Mouse (Mus musculus): ENCODE measurements around the gene Ogfod2.

Gene Ogfod2

DNA sequence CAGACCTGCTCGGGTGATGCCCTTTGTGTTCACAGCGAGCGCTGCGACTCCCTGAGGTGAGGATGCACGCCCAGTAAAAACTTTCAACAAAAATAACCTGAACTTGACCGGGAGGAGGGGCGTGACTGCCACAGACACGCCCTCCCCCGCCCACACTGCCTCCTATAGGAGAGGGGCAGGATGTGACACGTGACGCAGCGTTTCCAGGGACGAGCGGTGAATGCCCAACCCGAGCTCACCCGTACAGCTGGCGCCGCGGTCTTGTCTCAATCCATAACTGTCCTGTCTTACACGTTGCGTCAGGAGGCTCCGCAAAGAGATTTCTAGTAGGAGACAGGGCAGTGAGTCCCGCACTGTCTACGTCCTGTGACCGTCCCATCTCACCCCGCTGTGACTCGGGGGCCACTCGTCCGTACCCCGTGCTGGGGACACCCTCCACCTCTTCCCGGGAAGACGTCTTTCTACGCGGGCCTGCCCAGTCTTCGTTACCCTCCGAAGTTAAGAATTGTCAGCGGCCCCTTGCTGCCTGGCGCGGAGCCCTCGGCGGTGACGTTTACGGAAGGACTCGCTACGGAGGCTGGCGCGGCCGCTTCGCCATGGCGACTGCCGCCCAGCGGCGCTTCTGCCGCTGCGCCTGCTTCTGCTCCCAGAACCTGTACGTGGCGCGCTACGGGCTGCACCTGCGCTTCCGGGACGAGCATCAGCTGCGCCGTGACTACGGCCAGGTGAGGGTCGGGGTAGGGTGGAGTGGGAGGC lies at the start of gene Ogfod2:
TSS of gene Ogfod2 (plus strand) at position 556 of the 756 bp plus-strand sequence.
- peak; percentile 96 for DNase-seq (ENCODE audit: low read depth)

DNA sequence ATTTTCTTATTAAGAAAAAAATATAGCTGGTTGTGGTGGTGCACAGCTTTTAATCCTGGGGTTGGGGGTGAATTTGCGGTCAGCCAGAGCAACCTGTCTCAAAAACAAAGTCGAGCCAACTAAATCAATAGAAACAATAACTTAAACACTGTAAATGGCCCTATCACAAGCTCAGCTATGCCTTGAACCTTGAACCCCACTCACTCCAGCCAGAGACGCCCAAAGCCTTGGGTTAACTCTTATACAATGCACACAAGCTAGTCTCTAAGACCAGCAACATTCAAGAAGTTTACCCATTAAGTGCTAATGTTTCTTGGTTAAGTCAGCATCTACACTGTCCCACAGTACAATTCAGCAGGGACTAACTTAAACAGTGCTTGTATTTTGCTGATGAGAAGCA lies 42.4 kb upstream of the Ogfod2 start:
- DNase-seq (ENCODE audit: low read depth) = no peak

DNA sequence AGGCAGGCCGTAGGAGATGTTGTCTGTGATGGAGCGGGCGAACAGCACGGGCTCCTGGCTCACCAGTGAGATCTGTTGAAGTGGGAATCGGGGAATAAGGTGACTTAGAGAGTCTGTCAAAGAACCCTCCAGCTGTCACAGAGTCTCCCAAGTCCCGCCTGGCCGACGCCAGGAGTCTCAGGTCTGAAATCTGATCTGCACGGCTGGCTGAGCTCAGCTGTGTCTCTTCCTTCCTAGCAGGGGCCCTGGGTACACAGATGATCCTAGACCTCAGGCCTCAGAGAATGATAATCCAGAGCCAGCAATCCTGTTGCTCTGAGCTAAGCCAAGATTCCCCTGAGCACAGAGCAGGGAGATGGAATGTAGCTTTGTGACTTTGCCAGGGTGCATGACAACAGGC lies 38.4 kb upstream of the Ogfod2 start:
- no peak for DNase-seq (ENCODE audit: low read depth)

DNA sequence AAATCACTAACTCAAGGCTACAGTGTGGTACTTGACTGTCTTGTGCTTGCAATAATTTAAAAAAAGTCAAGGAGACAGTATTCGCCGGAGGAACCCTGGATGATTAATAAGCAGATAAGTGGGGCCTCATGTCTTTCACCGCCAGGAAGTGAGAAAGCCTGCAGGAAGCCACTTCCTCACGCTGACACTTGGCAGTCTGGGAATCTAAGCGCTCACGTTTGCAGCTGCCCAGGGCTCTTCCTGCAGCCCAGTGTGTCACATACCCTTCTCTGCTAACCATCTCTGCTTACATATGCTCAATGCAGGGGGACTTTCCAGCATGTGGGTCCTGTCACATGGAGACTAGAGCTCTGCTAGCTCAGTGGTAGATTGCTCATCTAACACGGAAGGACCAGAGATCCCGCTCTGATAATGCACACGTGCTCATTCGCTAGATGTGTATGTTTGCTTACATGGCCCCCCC lies 37.2 kb upstream of the Ogfod2 start:
- DNase-seq (ENCODE audit: low read depth) = no peak

DNA sequence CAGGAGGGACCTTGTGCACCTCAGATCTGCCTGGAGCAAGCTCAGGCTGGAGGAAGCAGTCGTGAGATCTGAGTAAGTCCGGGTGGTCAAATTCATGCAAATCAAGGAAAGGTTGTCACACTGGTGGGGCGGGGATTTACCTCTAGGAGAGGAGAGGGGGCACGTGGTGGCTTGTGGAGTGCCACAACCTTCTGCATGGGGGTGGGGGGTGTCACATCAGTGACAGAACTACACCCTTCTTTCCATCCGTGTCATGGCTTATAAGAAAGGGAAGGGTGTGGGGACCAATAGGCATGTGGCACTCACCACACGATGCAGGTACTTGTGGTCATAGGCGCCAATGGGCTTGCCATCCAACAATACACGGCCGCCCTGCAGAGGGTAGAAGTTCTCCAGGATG lies 36.4 kb upstream of the Ogfod2 start:
- DNase-seq (ENCODE audit: low read depth) = no peak

DNA sequence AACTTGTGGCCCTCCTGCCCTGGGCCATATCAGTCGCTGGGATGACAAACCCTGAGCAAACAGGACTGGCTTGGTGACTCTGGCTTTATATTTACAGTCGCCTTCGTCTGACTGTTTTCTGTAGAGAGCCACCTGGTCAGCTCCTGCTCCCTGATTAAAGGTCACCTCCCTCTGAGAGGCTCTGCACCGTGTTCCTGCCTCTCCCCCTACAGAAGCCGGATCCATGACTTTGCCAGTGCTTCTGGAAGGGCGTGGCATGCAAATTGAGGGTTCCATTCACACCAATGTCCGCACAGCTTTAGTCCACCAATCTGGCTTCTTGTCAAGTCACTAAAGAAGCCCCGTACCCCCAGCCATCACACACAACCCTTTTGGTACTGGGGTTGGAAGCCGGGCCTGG lies 35.5 kb upstream of the Ogfod2 start:
- no peak for DNase-seq (ENCODE audit: low read depth)

DNA sequence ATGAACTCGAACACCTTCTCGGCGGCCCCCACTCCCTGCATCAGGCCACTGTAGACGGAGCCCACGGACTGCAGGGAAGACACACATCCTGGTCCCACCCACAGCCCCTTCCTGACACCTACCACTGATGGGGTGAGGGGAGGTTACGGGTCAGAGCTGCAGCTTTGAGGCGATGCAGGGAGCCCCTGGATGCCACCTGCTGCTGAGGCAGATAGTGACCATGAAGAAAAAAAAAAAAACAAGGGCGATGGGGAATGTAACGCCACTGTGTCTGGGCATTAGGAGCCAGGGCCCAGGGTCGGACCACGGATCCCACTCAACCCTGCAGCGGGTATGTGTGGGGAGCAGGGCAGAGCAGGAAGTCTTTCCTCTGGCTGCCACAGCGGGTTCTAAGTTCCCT lies 34.9 kb upstream of the Ogfod2 start:
- no peak for DNase-seq (ENCODE audit: low read depth)

DNA sequence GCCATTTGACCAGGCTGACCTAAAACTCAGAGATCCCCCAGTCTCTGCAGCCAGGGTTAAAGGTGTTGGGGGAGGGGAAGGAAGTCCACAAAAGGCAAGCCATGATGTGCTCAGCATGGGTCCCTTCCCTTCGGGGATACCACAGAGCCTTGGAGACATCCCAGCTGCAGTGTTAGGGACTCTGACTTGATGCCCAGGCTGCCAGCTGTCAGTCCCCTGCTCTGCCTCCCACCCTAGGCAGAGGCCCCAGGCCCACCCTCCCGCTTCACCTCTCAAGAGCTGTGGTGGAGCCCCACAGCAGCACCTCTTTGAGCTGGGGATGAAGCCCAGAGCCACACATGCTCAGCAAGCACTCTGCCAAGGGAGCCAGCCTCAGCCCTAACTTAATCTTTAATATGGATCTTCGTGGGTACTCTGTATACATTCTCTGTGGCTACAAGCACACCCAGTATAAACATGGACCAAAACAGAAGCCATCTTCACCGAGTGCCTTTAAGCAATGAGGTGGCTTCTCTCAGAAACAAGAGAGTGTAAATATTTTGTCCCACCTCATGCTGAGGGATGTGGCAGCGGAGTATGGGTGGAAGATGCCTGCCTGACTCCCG lies 34.1 kb upstream of the Ogfod2 start:
- DNase-seq (ENCODE audit: low read depth) = no peak

DNA sequence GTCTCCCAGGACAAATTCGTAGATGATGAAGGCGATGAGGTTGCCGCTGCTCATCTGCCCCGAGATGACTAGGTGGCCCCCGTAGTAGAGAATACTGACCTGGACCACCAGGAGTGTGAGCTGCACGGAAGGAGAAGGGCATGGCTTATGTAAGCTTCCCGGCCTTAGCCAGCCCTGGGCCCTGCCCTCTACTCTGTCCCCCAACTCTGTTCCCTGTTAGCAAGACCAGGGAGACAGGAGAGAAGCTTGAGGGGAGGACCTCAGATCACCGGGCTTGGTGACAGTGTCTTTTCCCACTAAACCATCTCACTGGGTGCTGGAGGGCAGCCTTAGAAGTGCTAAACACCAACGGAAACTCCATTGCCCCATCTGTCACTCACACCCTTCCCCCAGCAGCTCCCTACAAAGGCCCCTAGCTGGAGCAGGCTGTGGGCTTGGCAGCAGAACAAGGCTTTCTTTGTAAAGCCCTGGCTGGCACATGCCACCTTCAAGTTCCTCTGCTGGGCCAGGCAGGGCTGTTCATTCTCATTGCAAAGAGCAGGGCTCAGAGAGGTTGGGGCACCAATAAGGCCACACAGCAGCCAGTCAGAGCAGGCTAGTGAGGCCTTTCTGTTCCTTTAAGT lies 33.2 kb upstream of the Ogfod2 start:
- DNase-seq (ENCODE audit: low read depth) = peak; percentile 70

DNA sequence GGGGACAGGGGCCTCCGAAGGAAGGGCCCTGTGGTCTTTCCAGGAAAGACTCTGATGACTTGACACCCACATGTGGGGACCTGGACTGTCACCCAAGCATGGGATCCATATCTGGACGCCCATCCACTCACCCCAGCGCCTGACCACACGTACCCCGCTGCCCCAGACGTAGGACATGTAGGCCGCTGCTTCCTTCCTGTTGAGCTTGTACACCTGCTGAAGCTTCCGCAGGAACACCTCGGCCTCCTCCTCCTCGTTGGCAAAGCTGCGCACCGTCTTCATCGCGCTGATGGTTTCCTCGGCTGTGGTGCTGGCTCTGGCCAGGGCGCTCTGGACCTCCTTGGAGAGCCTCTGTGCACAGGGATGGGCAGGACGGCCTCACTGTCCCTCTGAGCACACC lies 32.2 kb upstream of the Ogfod2 start:
- no peak for DNase-seq (ENCODE audit: low read depth)

DNA sequence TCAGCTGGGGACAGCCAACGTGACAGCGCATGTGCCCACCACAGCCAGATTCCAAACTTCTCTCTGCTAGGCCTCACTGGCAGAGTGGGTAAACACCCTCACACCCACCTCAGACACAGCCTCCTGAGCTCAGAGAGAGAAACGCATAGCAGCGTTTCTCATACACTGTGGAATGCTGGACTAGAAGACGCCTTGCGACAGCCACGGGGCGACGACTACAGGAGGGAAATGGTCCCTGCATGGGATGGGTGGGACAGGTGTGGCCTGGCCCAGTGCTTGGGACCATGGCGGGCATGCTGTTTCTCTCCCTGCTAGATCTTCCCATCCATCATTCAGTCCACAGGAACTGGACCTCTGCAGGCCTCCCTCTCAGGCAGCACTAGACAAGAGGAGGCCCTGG lies 29.6 kb upstream of the Ogfod2 start:
- DNase-seq (ENCODE audit: low read depth) = no peak

DNA sequence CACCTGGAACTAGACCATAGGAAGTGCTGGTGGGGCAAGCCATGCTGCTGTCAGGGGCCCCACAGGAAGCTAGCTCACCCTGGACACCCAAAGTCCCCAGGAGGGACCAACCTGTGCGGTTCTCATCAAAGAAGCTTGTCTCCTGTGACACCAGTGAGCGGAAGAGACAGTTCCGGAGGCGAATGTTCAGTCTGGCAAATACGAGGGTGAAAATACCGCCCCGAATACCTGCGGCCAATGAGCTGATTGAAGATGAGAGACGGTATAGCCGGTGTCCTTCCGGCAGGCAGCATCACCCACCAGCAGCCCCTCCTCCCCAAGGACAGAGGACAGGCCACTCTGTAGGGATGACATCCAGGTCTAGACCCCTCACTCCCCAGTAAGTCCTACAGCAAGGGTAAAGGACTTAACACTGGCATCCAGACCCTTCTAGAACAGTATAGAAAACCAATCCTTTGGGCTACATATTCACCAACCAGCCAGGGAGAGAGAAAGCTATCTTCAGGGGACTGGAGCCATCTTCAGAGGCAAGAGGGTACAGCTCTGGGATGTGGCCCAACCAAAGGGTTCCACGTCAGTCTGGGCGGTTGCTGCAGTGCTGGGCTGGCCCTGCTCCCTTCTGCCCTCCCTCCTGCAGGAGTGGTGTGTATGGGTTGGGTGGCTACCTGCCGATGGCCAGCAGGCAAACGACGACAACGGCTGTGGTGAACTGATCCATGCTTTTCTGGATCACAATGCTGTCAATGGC lies 29.0 kb upstream of the Ogfod2 start:
- DNase-seq (ENCODE audit: low read depth) = no peak

DNA sequence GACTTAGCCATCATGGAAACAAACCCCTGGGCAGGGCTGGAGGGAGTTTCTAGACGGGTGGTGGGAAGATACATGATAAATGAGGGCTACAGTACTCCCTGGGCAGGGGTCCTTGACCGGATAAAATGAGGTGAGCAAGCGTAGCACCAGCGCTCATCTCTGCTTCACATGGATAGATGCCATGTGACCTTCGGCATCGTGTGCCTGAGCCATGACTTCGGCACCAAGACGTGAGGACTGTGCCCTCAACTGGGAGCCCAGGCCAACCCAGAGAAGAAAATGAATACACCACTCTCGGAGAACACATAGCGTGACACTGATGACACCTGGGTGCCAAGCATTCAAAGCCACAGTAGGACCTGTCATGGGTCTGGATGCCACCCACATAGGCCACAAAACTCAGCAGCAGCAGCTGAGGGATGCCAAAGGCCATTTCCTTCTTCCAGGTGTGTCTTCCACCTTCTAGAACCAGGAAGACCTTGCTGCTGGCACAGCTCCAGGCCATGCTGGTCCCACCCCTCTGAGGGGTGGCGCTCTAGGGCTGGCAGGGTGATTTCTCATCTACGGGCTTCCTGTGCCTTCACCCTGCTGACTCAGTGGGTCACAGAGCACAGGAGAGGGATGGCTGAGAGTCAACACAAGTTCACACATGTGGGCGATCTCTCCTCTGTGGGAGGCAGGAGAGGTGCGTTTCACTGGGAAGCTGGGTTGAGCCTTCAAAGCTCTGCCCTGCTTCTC lies 28.1 kb upstream of the Ogfod2 start:
- no peak for DNase-seq (ENCODE audit: low read depth)

DNA sequence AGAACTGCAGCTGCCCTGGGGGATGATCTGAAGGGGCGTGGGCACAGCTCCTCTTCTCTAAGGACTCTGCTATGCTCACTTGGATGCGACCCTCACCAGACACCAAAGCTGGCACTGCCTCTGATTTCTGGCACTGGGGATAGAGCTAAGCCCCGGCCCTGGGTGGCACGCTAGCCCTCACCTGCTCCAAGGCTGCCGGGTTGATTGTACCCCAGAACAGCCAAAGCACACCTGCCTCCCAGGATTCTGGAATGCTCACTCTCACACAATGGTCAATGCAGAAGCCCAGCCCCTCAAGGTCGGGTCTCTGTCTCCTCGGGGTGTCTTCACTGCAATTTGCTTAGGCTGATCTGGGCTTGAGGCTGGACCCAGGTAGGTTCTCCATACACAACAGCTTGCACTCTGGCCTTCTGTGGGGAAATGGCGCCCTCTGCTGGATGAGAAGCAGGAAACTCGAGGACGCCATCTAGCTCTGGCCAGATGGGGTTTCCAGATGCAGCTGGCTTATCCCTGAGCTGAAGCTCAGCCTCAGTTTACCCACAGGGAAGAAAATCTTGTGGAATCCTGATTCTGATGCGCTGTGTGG lies 27.4 kb upstream of the Ogfod2 start:
- no peak for DNase-seq (ENCODE audit: low read depth)

DNA sequence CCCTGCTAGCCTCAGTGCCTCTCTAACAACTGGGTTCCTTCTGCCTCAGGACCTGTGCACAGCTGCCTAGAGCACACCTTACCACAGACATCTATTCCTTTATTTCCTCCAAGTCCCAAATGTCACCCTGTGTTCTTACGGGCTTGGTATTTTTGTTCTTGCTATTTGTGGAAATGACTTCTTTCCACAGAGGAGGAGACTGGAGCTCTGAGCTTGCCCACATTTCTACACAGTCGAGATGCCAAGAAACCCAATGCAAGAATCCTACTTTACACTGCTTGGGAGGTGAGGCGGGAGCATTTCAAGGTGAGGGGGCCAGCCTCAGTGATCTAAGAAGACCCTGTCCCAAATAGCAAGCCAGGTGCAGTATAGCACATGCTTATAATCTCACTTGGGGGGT lies 26.6 kb upstream of the Ogfod2 start:
- DNase-seq (ENCODE audit: low read depth) = no peak

DNA sequence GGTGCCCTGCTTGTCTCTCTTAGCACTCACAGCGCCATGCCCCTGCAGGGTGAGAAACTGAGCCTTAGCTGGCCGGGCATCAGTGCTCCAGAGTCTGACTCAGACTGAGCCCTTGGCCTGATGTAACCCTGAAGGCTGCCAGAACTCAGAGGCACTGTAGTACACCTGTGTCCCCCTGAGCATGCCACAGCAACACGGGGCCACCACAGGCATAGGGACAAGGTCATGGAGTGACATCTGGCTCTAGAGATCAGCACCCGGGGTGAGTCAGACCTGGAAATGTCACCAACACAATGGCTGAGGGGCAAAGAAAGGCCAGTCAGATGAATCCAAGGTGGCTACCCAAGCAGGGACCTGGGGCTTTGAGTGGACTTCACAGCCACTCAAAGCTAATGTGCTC lies 25.2 kb upstream of the Ogfod2 start:
- DNase-seq (ENCODE audit: low read depth) = no peak

DNA sequence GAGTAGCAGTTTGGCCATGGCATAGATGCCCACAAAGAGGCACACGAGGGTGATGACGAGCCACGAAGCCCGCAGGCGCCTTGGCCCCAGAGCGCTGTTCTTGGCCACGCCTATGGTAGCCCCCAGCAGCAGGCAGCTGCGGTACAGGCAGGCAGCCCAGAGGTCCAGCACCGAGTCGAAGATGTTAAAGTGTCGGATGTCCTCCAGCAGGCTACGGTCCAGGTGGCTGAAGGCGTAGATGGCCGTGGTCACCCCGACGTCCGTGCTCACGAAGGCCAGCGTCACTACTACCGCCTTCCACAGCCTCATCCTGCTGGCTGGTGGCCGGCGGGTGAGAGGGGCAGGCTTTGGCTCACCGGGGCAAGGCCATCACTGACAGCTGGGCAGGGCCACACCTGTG lies 22.2 kb upstream of the Ogfod2 start:
- DNase-seq (ENCODE audit: low read depth) = no peak

DNA sequence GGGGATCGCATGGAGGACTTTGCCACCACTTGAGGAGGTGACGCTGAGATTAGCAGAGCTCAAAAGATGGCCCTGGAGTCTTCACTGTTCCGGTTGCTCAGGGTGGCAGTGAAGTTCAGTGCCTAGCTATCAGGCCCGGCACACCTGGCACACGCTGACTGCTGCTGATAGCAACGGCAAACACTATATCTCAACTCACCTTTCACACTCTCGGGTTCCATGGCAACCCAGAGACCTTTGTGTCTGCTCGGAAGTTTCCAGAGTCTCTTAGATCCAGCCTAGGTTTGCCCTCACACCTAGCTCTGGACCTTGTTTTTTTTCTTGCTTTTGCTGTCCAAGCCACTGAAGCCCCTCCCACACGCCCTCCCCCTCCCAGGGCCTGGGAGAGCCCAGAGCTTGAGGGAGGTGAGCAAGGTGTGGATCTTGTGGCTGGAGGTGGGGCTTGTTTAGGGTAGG lies 20.1 kb upstream of the Ogfod2 start:
- DNase-seq (ENCODE audit: low read depth) = no peak

DNA sequence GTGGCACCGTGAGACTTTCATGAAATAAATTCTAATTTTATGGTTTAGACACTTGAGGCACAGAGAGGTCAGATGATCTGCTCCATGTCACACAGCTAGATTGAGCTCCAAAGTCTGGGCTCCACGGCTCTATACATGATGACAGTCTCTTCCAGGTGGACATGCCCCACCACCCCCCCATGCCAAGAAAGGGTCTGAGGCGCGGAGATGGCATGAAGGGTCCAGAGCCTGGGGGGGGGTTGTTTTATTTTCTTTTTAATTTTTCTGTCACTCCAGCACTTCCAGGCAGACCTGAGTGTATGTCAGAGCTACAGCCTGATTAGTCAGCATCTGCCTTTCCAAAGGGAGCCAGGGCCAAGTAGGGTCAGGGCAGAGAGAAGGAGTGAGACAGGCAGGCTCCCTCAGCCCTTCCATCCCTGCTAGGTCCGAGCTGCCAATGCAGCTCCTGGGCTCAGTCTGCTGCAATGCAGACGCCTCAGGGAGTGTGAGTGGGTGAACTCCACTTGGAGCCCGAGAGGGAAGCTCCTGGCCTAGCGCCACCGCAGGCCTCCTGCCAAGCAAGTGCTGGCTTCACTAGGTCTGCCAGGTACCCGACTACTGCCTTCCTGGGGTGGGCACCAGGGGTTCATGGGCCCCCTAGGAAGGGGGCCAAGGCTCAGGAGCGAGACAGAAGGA lies 18.8 kb upstream of the Ogfod2 start:
- DNase-seq (ENCODE audit: low read depth) = no peak

DNA sequence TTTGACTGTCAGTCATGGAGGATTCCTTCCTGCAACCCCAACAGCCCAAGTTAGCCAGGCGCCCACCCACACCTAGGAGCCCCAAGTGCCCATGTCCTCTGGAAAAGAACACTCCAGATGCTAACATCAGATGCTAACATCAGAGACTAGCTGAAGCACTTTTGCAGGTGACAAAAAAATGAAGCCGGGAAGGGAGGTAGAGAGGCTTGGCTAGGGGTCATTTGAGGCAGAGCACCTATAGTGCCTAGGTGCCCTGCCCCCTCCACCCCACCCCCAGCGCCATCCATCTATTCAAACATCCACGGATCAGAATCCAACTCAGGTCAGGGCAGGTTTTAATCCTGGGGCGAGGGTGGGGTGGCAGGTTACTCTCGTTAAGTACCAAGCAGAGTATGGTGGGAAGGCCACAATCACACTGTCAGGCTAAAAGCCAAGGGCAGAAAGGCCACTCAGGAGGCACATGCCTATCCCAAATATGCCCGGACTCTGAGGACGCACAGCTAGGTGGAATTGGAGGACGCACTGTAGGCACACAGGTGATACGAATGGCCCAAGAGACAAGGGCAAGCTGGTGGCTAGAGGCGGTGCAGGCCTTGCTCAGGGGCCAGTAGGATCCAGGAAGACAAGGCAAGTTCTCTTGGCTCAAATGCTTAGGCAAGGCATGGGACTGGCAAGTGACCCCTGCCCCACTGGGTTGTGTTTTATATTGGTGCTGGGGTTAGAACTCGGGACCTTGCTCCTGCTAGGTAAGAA lies 18.1 kb upstream of the Ogfod2 start:
- DNase-seq (ENCODE audit: low read depth) = no peak

Data from fibroblast of lung, adult 2 months (primary cell).